Mouse (Mus musculus) CD8-positive naive resting alpha-beta T cell, adult 57 days (primary cell): ENCODE results near the gene Gjc3. TPM values are rescaled to one million over a fixed set of nuclear protein-coding genes. Genes with fewer than 3 reads are reported as not detected.

ENCODE experiments used
- total RNA-seq: library from RNA; stranded (reverse); gene quantifications from one replicate; pipeline ENCODE4 v1.2.4, GENCODE M21; 2023

The Gjc3 gene
- not detected for total RNA-seq

GRCm38 (mm10) chr5:137962945-137963344 is at the start of gene Gjc3:
TSS of gene Gjc3 (minus strand) at chr5:137963098.

GRCm38 (mm10) chr5:137981300-137981699 is 18.4 kb upstream of the Gjc3 start, which contains the start of gene Azgp1:
TSS of gene Azgp1 (plus strand) at chr5:137981520.

DNA sequence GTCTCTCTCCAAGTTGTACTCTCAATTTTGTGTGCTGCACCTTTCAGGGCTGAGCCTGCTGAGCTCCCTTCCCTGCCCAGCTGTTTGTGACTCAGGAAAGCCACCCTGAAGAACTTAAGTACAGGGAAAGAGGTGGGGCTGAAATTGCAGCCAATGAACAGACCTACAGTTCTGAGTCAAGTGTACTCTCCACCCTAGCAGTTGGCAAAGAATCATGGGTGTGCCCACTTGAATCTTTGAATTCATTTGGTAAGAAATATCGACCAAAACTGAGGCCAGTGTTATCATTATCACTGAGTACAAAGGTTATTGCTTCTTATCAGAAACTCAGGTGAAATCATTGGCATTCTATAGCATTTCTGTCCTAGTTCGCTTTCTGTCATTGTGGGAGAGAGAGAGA is 41.4 kb downstream of the Gjc3 start, which contains the start of gene Cyp3a13:
Gene Cyp3a13, minus strand, starts transcription at position 88 of the 400 bp plus-strand sequence.

Other genes starting within 250 kb of the Gjc3 start
- 1.3 TPM for gene Nyap1, start 221.5 kb downstream of the Gjc3 start, total RNA-seq
- gene Tsc22d4, start 217.4 kb downstream of the Gjc3 start, total RNA-seq, result 190 TPM
- 22.6 TPM for gene Ppp1r35, start 184.2 kb downstream of the Gjc3 start, total RNA-seq
- 196 TPM for gene Mepce, start 175.4 kb downstream of the Gjc3 start, total RNA-seq
- gene Zcwpw1, start 175.3 kb downstream of the Gjc3 start, total RNA-seq, result 26.4 TPM
- 1.9 TPM for gene Pilra, start 126.8 kb downstream of the Gjc3 start, total RNA-seq
- 2.2 TPM for gene Pilrb1, start 105.0 kb downstream of the Gjc3 start, total RNA-seq
- 3.6 TPM for gene Pilrb2, start 91.3 kb downstream of the Gjc3 start, total RNA-seq
- gene Cyp3a13, start 41.5 kb downstream of the Gjc3 start, total RNA-seq, result not detected
- gene Azgp1, start 18.4 kb upstream of the Gjc3 start, total RNA-seq, result not detected
- gene Smok3a, start 58.2 kb upstream of the Gjc3 start, total RNA-seq, result not detected
- not detected for gene Smok3b, start 58.3 kb upstream of the Gjc3 start, total RNA-seq
- gene Smok3c, start 90.1 kb upstream of the Gjc3 start, total RNA-seq, result not detected
- 23.5 TPM for gene Zkscan1, start 122.0 kb upstream of the Gjc3 start, total RNA-seq
- gene Zscan21, start 153.8 kb upstream of the Gjc3 start, total RNA-seq, result 13.4 TPM
- 13.9 TPM for gene Zfp113, start 192.6 kb upstream of the Gjc3 start, total RNA-seq
- gene Cops6, start 198.0 kb upstream of the Gjc3 start, total RNA-seq, result 54.0 TPM
- gene Ap4m1, start 208.9 kb upstream of the Gjc3 start, total RNA-seq, result 26.7 TPM
- gene Mcm7, start 209.3 kb upstream of the Gjc3 start, total RNA-seq, result 74.2 TPM
- 29.3 TPM for gene Taf6, start 224.4 kb upstream of the Gjc3 start, total RNA-seq
- gene Cnpy4, start 224.4 kb upstream of the Gjc3 start, total RNA-seq, result 21.0 TPM
- 0.67 TPM for gene Mblac1, start 231.2 kb upstream of the Gjc3 start, total RNA-seq